Mouse (Mus musculus): ENCODE measurements around the gene Arfip2. TPM values are rescaled to one million over a fixed set of nuclear protein-coding genes. Genes with fewer than 3 reads are reported as not detected.

The Arfip2 gene
- total RNA-seq (2021) = 100 to 1,000 TPM; 102 to 106 TPM

DNA sequence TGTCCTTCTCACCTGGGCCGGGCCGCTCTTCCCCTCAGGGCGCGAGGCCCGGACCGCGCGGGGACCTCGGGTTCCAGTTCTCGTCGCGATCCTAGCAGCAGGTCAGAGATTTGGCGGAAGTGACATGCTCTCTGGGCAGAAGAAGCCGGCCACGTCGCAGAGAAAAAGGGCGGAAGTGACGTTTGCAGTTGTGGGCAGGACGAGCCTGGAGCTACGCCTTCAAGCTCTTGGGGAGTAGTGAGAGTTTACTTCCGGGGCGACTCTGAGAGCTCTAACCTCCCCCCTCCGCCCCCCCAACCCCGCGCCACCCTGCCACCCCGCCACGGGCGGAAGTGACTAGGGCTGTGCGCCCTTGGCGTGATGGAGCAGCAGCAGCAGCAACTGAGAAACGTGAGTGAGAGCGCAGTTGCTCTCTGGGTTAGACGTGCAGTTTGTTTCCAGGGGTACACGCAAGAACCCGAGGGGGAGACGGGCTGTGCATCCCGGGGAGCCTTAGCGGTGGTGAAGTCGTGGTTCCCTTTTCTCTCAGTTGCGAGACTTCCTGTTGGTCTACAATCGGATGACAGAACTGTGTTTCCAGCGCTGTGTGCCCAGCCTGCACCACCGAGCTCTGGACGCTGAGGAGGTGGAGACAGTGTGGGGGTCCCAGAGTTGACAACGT lies at the start of gene Arfip2, which contains the start of gene Gm45799:
Arfip2 (minus strand) TSS at position 184 of the 661 bp plus-strand sequence.
Gm45799 (plus strand) TSS at position 320 of the 661 bp plus-strand sequence.
- DNase-seq (ENCODE audit: low spot score in 2 of 2) = peak; percentile 97 to 99
- intact Hi-C loops (cut with DNase I) = loop anchor here (10.0 kb wide), 1 partner anchor 94 kb away; the partner anchor contains the start of genes Ilk and Rrp8

DNA sequence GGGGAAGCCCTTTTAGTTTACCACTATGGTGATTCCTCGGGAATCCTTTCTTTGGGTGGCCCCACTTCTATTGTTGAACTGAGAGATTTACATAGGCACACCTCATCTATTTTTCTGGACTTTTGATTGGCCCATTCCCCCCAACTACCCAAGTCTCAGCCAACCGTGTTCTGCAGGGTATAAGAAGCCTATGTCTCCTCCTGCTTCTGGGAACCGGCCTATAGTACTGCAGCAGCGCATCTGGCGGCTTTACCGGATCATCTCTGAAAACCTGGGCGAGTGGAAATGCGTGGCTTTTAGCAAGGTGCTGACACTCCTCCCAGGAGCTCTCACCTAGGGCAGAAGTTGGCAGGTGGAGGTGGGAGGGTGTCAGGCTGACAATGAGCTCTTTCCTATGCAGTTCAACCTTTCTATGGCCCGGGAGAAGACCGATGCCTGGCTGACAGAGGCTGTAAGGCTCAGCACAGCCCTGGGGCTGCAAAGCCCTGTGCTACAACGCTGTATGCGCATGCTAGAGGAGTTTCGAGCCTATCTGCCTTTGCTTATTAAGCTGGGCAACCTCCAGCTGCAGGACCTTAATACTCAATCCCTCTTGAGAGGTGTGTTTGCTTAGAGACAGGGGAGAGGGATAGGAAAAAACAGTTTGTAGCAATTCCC lies 45.5 kb upstream of the Arfip2 start:
- intact Hi-C loops (cut with DNase I) = no loop called here

GRCm38 (mm10) chr7:105650639-105651435 lies 10.6 kb upstream of the Arfip2 start, which contains the start of gene Dnhd1:
Gene Dnhd1, plus strand, starts transcription at chr7:105650827.
- intact Hi-C loops (cut with DNase I) = loop anchor here (2.0 kb wide), 1 partner anchor 160 kb away; the partner anchor contains the start of gene Mrpl17
- peak; percentile 56 to 67 for DNase-seq (ENCODE audit: low spot score in 2 of 2)

More for the DNA sequence above, 45.5 kb upstream of the Arfip2 start:
- no peak for DNase-seq (ENCODE audit: low spot score in 2 of 2)

- intact Hi-C loops (cut with DNase I) = loop anchor here (10.0 kb wide), 1 partner anchor 93 kb away; the partner anchor contains the start of genes Ilk and Rrp8
- no peak for DNase-seq (ENCODE audit: low spot score in 2 of 2)
Measured at GRCm38 (mm10) chr7:105641936-105642335, 1.7 kb upstream of the Arfip2 start.

DNA sequence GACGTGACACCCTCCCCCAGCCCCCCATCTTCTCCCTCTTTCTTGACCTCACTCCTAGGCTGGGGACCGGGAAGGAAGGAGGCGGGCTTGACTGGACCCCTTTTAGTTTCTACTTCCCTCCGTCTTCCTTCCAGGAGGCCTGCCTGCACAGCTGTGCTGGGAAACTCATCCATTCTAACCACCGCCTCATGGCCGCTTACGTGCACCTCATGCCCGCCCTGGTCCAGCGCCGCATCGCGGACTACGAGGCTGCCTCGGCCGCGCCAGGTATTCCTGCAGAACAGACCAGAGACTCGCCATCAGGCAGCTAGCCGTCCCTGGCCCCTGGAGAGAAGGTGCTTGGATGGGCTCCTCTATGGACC lies 659 bp upstream of the Arfip2 start:
- intact Hi-C loops (cut with DNase I) = loop anchor here (10.0 kb wide), 1 partner anchor 94 kb away; the partner anchor contains the start of genes Ilk and Rrp8
- DNase-seq (ENCODE audit: low spot score in 2 of 2) = peak in 1 of 2 experiments; percentile 30

GRCm38 (mm10) chr7:105639756-105640155 lies 460 bp downstream of the Arfip2 start, which contains the start of gene Timm10b:
Gene Timm10b, plus strand, starts transcription at chr7:105640056.
- intact Hi-C loops (cut with DNase I) = loop anchor here (10.0 kb wide), 1 partner anchor 95 kb away; the partner anchor contains the start of genes Ilk and Rrp8
- no peak for DNase-seq (ENCODE audit: low spot score in 2 of 2)

DNA sequence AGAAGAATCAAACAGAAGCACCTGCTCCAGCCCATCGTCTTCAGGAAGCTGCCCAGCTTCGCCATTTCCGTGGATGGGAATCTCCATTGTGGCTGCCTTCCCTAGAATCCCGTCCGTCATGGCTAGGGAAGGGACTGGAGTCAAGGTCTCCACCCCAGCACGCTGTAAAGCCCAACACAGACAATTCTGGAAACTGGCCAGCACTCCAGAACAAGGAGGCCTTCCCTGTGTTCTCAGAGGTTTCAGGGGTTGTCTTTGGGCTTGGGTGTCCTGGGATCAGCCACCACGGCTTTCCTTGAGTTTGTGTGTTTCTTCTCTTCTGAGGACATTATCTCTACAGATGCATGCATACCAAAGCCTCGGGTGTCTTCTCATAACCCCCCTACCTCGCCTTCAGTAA lies 912 bp downstream of the Arfip2 start:
- intact Hi-C loops (cut with DNase I) = no loop called here
- no peak for DNase-seq (ENCODE audit: low spot score in 2 of 2)

DNA sequence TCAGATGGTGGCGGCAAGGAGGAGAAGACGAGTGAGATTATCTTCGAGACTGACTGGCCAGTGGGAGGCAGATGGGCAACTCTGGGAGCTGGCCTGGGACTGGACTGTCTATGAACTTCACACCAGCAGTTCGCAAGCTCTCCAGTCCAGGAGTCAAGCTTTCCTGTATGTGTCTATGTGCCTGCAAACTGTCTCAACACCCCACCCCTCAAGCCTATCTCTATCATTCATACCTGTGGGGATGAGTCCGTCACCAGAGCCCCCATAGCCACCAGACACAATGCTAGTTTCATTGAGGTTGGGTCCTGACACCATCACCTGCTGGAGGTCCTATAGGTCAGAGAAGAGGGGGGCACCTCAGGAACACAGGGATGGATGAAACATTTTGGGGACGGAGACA lies 1.4 kb downstream of the Arfip2 start:
- intact Hi-C loops (cut with DNase I) = no loop called here
- no peak for DNase-seq (ENCODE audit: low spot score in 2 of 2)

- intact Hi-C loops (cut with DNase I) = no loop called here
- no peak for DNase-seq (ENCODE audit: low spot score in 2 of 2)
Measured at GRCm38 (mm10) chr7:105635726-105636125, 4.5 kb downstream of the Arfip2 start.

GRCm38 (mm10) chr7:105634272-105634920 lies 5.8 kb downstream of the Arfip2 start:
- intact Hi-C loops (cut with DNase I) = loop anchor here (5.0 kb wide), 1 partner anchor 232 kb away; the partner anchor contains the start of genes Cnga4 and Fam160a2
- no peak for DNase-seq (ENCODE audit: low spot score in 2 of 2)

DNA sequence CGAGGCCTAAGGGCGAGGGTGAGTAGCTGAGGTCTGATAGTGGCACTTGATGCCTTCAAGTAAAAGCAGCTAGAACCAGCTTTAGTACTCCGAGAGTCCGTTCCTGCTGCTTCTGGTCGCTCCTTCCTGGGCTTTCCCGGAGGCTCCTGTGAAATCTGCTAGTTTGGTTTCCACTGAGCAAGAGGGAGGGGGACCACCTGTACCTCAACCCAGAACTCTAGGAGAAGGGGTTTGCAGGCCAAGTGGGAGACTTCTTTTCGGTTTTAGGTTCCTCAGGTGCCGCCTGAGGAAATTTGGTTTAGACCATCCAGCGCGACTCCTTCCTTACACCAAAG lies 6.4 kb downstream of the Arfip2 start:
- no peak for DNase-seq (ENCODE audit: low spot score in 2 of 2)
- intact Hi-C loops (cut with DNase I) = loop anchor here (2.0 to 5.0 kb wide), 3 partner anchors 53 to 231 kb away; partner anchors contain the start of genes Apbb1, Cnga4, Fam160a2 and Smpd1

DNA sequence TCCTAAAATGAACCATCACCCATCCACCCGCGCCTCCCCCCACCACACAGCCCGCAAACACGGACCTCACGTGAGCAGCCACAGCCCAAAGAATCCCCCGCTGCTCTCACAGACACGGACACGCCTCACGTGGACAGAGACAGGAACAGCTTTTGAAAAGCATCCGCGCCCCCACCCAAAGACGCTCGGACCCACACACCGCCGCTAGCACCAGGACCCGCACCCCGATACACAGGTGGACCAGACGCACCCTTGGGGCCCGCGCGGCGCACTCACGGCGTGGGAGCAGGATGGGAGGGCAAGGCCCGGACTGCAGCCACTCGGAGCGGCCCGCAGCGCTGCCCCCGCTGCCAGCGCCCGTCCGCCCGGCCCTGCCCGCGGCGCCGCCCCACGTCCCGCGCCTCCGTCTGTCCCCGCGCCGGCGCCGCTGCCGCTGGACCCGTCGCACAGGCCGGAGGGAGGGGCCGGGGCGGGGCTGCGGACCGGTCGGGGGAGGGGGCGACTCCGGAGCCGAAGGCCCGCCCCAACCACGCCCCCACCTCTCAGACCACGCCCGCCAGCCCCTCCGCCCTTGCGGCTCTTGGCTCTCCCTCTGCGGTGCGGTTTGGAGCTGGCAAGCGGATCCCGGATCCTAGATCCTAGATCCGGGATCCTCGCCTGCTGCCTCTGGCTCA lies 7.0 kb downstream of the Arfip2 start, which contains the start of gene Trim3:
Trim3 (minus strand) TSS at position 445 of the 674 bp plus-strand sequence.
- DNase-seq (ENCODE audit: low spot score in 2 of 2) = peak; percentile 89 to 94
- intact Hi-C loops (cut with DNase I) = loop anchor here (2.0 to 5.0 kb wide), 3 partner anchors 52 to 231 kb away; partner anchors contain the start of genes Apbb1, Cnga4, Fam160a2 and Smpd1

DNA sequence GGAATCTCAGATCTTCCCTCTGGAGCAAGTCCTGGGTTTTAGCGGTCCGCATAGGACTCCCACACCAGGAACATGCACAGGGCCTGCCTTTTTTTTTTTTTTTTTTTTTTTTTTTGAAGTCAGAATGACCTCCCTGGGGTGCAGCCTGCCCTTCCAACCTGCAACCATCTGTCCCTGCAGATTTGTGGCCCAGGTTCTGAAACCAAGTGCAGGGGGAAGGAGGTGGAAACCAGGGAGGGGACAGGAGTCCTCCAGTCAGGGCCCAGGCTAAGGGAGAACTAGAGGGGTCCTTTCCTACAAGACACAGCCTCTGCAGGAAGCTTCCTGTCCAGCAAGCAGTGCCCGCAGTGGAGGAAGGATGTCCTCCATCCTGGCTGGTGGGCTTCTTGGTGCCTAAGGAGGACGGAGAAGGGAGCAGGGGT lies 7.7 kb downstream of the Arfip2 start:
- intact Hi-C loops (cut with DNase I) = loop anchor here (2.0 to 5.0 kb wide), 3 partner anchors 52 to 230 kb away; partner anchors contain the start of genes Apbb1, Cnga4, Fam160a2 and Smpd1
- DNase-seq (ENCODE audit: low spot score in 2 of 2) = peak in 1 of 2 experiments; percentile 28

GRCm38 (mm10) chr7:105628633-105629032 lies 11.6 kb downstream of the Arfip2 start:
- intact Hi-C loops (cut with DNase I) = no loop called here
- DNase-seq (ENCODE audit: low spot score in 2 of 2) = peak; percentile 22 to 56

DNA sequence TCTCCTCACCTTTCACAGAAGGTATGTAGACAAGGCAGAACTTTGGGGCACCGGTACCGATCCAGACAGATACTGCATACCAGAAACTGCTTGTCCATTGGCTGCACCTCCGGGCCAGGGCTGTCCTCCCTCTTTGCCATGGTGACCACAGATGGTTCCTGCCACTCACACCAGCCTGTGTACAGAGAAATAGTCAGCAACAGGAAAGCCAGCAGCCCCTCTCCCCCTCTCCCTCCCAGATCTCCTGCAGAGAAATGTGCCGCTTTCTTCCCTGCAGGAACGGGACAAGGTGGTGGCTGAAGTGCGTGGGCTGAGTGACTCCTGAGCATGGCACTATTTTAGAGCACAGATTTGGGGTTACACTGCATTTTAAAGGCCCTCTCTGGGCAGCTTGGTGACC lies 14.8 kb downstream of the Arfip2 start:
- no peak for DNase-seq (ENCODE audit: low spot score in 2 of 2)
- intact Hi-C loops (cut with DNase I) = no loop called here

DNA sequence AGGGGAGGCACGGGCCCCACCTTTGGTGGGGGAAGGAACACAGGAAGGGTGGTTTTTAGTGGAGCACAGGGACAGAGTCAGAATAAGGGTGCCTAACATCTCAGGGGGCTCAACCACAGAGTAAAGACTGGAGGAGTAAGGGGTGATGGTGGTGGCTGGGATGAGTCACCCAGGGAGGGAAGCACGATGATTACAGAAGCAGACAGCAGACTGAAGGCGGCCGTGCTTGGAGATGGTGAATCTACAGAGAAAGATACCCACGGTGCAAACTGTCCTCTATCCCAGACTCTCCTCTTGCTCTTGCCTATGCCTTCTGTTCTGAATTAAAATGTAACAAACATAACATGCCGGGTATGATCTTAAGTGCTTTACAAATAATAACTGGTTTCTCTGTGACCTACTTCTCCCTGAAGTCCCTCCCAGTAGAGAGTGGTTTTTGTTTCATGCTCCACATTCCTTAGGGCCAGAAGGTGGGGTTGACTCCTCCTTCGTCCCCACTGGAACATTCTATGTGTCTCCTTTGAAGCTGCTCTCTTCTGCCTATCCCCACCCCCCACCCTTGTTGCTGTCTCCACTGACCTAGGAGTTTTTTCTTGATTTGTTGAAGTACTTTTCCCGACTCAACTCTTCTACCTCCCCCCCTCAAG lies 18.4 kb downstream of the Arfip2 start:
- intact Hi-C loops (cut with DNase I) = no loop called here
- DNase-seq (ENCODE audit: low spot score in 2 of 2) = peak; percentile 25 to 73

DNA sequence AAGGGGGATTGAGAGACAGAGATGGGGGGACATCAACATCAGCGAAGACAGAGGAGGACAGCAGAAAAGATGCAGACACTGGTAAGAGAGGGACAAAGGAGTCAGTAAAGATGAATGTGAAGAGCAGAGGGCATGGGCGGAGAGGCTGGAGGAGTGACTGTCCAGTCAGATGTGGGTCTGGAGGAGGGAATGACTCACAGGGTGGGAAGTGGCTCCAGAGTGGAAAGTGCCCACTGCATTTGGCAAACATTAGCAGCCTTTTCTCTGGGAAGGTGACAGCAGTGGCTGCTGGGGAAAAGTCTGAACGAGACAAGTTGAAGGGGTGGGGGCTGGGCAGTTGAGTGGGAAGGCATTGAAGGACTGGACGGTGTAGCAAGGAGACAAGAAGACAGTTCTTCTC lies 19.2 kb downstream of the Arfip2 start:
- DNase-seq (ENCODE audit: low spot score in 2 of 2) = peak in 1 of 2 experiments; percentile 68
- intact Hi-C loops (cut with DNase I) = no loop called here

GRCm38 (mm10) chr7:105619701-105620100 lies 20.5 kb downstream of the Arfip2 start:
- DNase-seq (ENCODE audit: low spot score in 2 of 2) = no peak
- intact Hi-C loops (cut with DNase I) = no loop called here
